Mouse (Mus musculus) kidney, adult 2 months (tissue): ENCODE data around the gene Pmvk. TPM values are rescaled to one million over a fixed set of nuclear protein-coding genes. Genes with fewer than 3 reads are reported as not detected.

ENCODE experiments used
- DNase-seq: peaks from one replicate; pipeline ENCODE4 v3.0.0; 2021
- H3K27ac ChIP-seq: fragments of 200-500 bp; 2 replicates; pipeline ENCODE4 v1.5.1; 2012; ENCODE audit warnings: low read depth, low read length, control low read depth, inconsistent platforms; ENCODE audit not compliant: insufficient read depth
- H3K27me3 ChIP-seq: fragments of 200-500 bp; replicated peaks from 2 replicates; pipeline ENCODE4 v1.6.1; 2012; ENCODE audit warnings: mild to moderate bottlenecking, moderate library complexity, low read length, inconsistent platforms; ENCODE audit not compliant: control insufficient read depth, insufficient read depth
- H3K36me3 ChIP-seq: fragments of 200-500 bp; 2 replicates; pipeline ENCODE4 v1.6.1; 2012; ENCODE audit warnings: mild to moderate bottlenecking, moderate library complexity, low read length, inconsistent platforms; ENCODE audit not compliant: control insufficient read depth, insufficient read depth
- H3K4me1 ChIP-seq: fragments of 200-500 bp; 2 replicates; pipeline ENCODE4 v1.6.1; 2011; ENCODE audit warnings: low read length; ENCODE audit not compliant: control insufficient read depth, insufficient read depth
- H3K4me3 ChIP-seq: fragments of 200-500 bp; 2 replicates; pipeline ENCODE4 v1.5.1; 2011; ENCODE audit warnings: mild to moderate bottlenecking, low read depth, low read length, control low read depth; ENCODE audit not compliant: insufficient read depth
- CTCF ChIP-seq: fragments of 200-500 bp; conservative IDR thresholded peaks from 2 replicates; pipeline ENCODE4 v1.5.1; 2011; ENCODE audit warnings: low read depth, mild to moderate bottlenecking, control low read depth, low read length, moderate library complexity, mixed read lengths; ENCODE audit not compliant: insufficient read depth, insufficient read length
- POLR2A ChIP-seq: fragments of 200-500 bp; IDR thresholded peaks from one replicate; pipeline ENCODE4 v1.6.1; 2011; ENCODE audit warnings: low read depth, low read length, control low read depth
- WGBS: fragments of 180-500 bp; shearing (Covaris S2); methylation state at CpG from one replicate; pipeline ENCODE4 v1.1.7; 2018; 5-methylcytosine and 5-hydroxymethylcytosine counted together
- polyA plus RNA-seq: library from polyadenylated mRNA; depleted of rRNA; stranded (reverse); fragments of >200 nt; gene quantifications from 2 replicates; pipeline ENCODE4 v1.2.3, GENCODE M21; 2012

Pmvk gene
- polyA plus RNA-seq, 1 experiment, result 27.2 TPM

- no peak for TF ChIP-seq POLR2A
- no peak for TF ChIP-seq CTCF
- Histone ChIP-seq H3K4me3 (no peak overlapping the region), H3K4me1 (peaks cover 7% of the 10 kb centered on the region; the same call in 1 of the 2 replicates), H3K36me3 (no peaks in the 10 kb centered on the region; the same call in 1 of the 2 replicates), H3K27ac (no peak overlapping the region), H3K27me3 (no peaks in the 10 kb centered on the region)
- no peak for DNase-seq
- WGBS, result 86% methylated on average over 2 of the region's 2 CpGs
Measured at GRCm38 (mm10) chr3:89440691-89441090, 13.7 kb upstream of the Pmvk start.

DNA sequence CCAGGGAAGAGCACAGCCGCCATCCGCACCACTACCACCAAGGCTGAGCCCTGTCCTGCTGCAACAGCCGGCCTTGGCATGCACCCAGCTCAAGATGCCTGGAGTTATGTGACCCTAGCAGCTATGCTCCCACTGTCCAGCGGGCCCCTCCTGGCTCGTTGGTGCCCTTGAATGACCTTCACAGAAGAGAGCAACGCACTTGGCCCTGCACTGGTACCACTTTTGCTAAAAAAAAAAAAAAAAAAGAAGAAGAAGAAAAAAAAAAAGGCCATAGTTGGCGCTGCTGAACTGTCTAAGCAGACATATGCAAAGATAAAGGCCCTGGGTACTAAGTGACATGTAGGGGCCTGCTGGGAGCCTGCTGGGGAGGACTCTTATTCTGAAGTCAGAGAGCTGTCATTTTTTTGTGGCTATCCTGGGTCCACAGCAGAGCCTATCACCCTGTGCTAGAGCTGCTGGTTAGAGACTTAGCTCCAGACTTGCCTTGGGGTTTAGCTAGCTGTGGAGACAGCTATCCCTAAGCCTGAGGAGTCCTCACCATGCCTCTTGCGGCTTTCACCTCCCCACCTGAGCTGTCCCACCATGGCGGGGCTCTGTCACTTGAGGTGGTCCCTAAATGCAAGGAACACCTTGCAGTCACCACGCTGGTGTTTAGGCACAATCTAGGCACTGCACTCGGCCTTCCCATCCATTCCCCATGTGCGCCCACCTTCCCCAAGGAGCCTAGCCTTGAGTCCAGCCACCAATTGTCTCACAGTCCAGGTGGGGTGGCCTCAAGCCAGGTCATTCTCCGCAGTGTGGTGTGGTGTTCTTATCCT is 5.4 kb upstream of the Pmvk start:
- DNase-seq, result peak; percentile 63
- H3K36me3 ChIP-seq, result no peaks in the 10 kb centered on the region; the same call in 1 of the 2 replicates
- peaks cover 8% of the 10 kb centered on the region; the same call in 1 of the 2 replicates for H3K4me1 ChIP-seq
- peak overlapping the region; percentile 24 for H3K27ac ChIP-seq
- 38% methylated on average over 13 of the region's 13 CpGs for WGBS
- no peaks in the 10 kb centered on the region for H3K27me3 ChIP-seq
- no peak overlapping the region for H3K4me3 ChIP-seq
- TF ChIP-seq CTCF (no peak), POLR2A (no peak)

GRCm38 (mm10) chr3:89449541-89449940 is 4.8 kb upstream of the Pmvk start:
- DNase-seq, result peak; percentile 78
- TF ChIP-seq POLR2A, result no peak
- peak; percentile 87 for TF ChIP-seq CTCF
- Histone ChIP-seq H3K27me3 (no peaks in the 10 kb centered on the region), H3K36me3 (no peaks in the 10 kb centered on the region; the same call in 1 of the 2 replicates), H3K4me1 (peaks cover 8% of the 10 kb centered on the region; the same call in 1 of the 2 replicates), H3K27ac (peak overlapping the region; percentile 8; the same call in 1 of the 2 replicates), H3K4me3 (no peak overlapping the region)
- 33% methylated on average over 7 of the region's 7 CpGs for WGBS

- no peak overlapping the region for H3K4me3 ChIP-seq
- no peak overlapping the region for H3K27ac ChIP-seq
- no peaks in the 10 kb centered on the region for H3K27me3 ChIP-seq
- TF ChIP-seq CTCF, result no peak
- no peak for TF ChIP-seq POLR2A
- no peak for DNase-seq
- H3K4me1 ChIP-seq, result peaks cover 8% of the 10 kb centered on the region; the same call in 1 of the 2 replicates
- no peaks in the 10 kb centered on the region for H3K36me3 ChIP-seq
- WGBS, result 86% methylated on average over 1 of the region's 1 CpGs
Measured at GRCm38 (mm10) chr3:89451916-89452315, 2.4 kb upstream of the Pmvk start.

GRCm38 (mm10) chr3:89455786-89456285 is 1.5 kb downstream of the Pmvk start:
- no peak for TF ChIP-seq CTCF
- TF ChIP-seq POLR2A, result no peak
- Histone ChIP-seq H3K27me3 (no peaks in the 10 kb centered on the region), H3K4me1 (no peaks in the 10 kb centered on the region; the same call in 1 of the 2 replicates), H3K36me3 (no peaks in the 10 kb centered on the region), H3K4me3 (no peak overlapping the region), H3K27ac (no peak overlapping the region)
- DNase-seq, result no peak
- 100% methylated on average over 1 of the region's 1 CpGs for WGBS

DNA sequence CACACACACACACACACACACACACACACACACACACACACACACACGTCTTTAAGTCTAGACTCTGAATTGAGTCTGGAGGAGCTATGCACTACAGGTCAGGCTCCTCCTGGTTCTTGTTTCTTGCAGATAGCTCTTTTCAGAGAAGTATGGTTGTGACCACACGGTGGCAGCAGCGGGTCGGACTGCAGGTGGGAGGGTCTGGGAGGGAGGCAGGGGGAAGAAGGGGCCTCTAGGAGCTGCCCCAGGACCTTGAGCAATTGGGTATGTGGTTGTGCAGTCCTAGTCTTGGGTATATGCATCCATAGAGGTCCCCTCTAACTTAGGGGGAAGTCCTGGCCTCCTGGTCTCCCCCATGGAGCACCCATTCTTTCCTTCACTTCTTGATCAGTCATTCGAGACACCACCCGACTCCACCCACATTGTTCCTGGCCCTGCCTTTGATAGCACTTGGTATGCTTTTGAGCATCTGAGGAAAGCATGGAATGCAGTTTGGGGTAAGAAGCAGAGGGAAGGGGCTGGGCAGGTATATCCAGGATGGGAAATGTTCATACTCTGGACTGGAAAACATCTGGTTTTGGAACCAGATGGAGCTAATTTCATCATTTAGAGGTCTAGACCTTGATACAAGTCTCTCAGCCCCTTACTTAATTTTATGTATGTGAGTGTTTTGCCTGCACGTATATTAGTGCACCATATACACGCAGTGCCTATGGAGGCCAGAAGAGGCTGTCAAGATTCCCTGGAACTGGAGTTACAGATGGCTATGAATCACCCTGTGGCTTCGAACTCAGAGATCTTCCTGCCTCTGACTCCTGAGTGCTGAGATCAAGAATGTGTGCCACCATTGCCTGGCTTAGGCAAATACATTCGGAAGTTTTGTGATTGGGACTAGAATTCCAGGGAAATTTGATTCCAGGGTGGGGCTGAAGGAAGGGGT is 2.7 kb downstream of the Pmvk start:
- Histone ChIP-seq H3K4me3 (no peak overlapping the region), H3K27ac (no peak overlapping the region), H3K27me3 (no peaks in the 10 kb centered on the region), H3K4me1 (no peaks in the 10 kb centered on the region; the same call in 1 of the 2 replicates), H3K36me3 (no peaks in the 10 kb centered on the region)
- 32% methylated on average over 10 of the region's 10 CpGs for WGBS
- peak; percentile 78 for DNase-seq
- TF ChIP-seq CTCF (peak; percentile 81), POLR2A (no peak)
